Mouse (Mus musculus): ENCODE results near the gene Chrna1. TPM values are rescaled to one million over a fixed set of nuclear protein-coding genes. Genes with fewer than 3 reads are reported as not detected.

Gene Chrna1
- polyA plus RNA-seq, 1 experiment = not detected

DNA sequence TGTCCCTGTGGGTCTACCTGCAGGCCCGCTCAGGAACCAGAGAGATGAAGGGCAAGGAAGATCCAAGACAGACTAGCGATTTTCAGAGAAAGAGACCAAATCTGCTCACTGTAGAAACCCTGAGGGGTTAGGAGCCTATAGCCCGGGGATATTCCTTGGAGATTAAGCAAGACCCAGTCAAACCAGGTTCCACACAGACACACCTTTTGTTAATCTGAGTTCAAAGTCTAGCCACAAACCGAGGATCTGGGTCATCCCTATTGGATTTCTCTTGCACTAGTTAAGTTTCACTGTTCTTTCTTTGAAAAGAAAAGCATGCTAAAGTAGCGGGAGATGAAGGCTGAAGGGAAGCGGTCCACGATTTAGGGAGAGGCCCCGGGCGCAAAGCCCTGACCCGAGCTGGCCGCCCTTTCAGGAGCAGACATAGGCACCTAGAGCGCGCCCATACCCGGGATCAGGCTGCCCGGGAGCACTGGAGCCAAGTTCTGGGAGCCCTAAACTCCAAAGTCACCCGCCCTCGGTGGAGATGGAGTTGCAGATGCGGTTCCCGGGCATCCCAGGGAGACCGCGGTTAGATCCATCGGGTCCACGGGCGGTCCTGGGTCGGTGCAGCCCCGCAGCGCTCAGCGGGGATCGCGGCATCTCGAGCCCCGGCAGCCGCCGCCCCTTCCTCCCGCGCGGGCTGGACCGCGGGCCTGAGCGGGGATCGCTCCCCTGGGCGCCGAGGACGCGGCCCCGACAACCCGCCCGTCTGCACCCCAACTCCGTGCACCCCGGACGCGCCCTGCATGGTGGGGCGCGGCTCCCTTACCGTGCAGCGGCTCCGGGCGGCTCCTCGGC lies 51.4 kb downstream of the Chrna1 start:
- H3K4me3 ChIP-seq (ENCODE audit: low read depth, low read length) = peak overlapping the region; percentile 72
- peak overlapping the region; percentile 98 for H3K9ac ChIP-seq (ENCODE audit: low read depth, poor library complexity, severe bottlenecking)
- H3K36me3 ChIP-seq (ENCODE audit: control insufficient read depth, insufficient read depth, low read length, poor library complexity, severe bottlenecking) = no peaks in the 10 kb centered on the region
- H3K27me3 ChIP-seq (ENCODE audit: control insufficient read depth, insufficient read depth, low read length, poor library complexity, severe bottlenecking) = no peaks in the 10 kb centered on the region
- TF ChIP-seq CTCF (IDR thresholded peaks at IDR 0.05; ENCODE audit: low read depth, low read length) (no peak), EP300 (IDR thresholded peaks at IDR 0.05; ENCODE audit: insufficient read depth, low read depth, low read length) (no peak), POLR2A (IDR thresholded peaks at IDR 0.05; ENCODE audit: insufficient read depth, low read length) (no peak)
- no peaks in the 10 kb centered on the region for H3K4me1 ChIP-seq (ENCODE audit: control insufficient read depth, insufficient read depth, low read length)
- no peaks in the 10 kb centered on the region for H3K9me3 ChIP-seq (replicated peaks; ENCODE audit: control insufficient read depth, insufficient read depth, low read length, poor library complexity, severe bottlenecking)
- no peak overlapping the region for H3K27ac ChIP-seq (ENCODE audit: insufficient read depth, low read length)

DNA sequence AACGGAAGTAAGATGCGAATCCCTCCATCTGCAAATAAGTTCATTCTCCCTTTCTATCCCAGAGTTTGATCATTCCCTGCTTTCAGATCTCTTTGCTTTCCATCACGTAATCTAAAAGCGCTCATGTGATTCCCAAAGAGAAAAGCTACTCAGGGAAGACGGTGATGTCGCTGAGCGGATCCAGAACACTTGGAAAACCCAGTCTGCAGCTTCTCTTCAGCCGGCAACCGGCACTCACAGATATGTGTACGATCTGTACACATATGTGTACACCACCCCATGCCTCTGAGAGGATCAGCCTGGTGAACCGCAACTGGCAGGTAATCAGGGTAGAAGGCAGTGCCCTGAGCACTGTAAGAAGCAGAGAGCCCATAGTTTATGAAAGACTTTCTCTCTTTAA lies 52.2 kb downstream of the Chrna1 start:
- Histone ChIP-seq H3K9me3 (replicated peaks; ENCODE audit: control insufficient read depth, insufficient read depth, low read length, poor library complexity, severe bottlenecking) (no peaks in the 10 kb centered on the region), H3K27ac (ENCODE audit: insufficient read depth, low read length) (no peak overlapping the region), H3K4me3 (ENCODE audit: low read depth, low read length) (no peak overlapping the region), H3K4me1 (ENCODE audit: control insufficient read depth, insufficient read depth, low read length) (no peaks in the 10 kb centered on the region), H3K9ac (ENCODE audit: low read depth, poor library complexity, severe bottlenecking) (no peak overlapping the region; the same call in 1 of the 2 replicates), H3K36me3 (ENCODE audit: control insufficient read depth, insufficient read depth, low read length, poor library complexity, severe bottlenecking) (no peaks in the 10 kb centered on the region), H3K27me3 (ENCODE audit: control insufficient read depth, insufficient read depth, low read length, poor library complexity, severe bottlenecking) (no peaks in the 10 kb centered on the region)
- TF ChIP-seq POLR2A (IDR thresholded peaks at IDR 0.05; ENCODE audit: insufficient read depth, low read length) (no peak), CTCF (IDR thresholded peaks at IDR 0.05; ENCODE audit: low read depth, low read length) (no peak)

- H3K27ac ChIP-seq (ENCODE audit: insufficient read depth, low read length) = no peak overlapping the region
- TF ChIP-seq CTCF (IDR thresholded peaks at IDR 0.05; ENCODE audit: low read depth, low read length) = no peak
- no peak for TF ChIP-seq POLR2A (IDR thresholded peaks at IDR 0.05; ENCODE audit: insufficient read depth, low read length)
- no peak for TF ChIP-seq EP300 (IDR thresholded peaks at IDR 0.05; ENCODE audit: insufficient read depth, low read depth, low read length)
- no peaks in the 10 kb centered on the region for H3K4me1 ChIP-seq (ENCODE audit: control insufficient read depth, insufficient read depth, low read length)
- H3K9me3 ChIP-seq (replicated peaks; ENCODE audit: control insufficient read depth, insufficient read depth, low read length, poor library complexity, severe bottlenecking) = no peaks in the 10 kb centered on the region
- no peaks in the 10 kb centered on the region for H3K36me3 ChIP-seq (ENCODE audit: control insufficient read depth, insufficient read depth, low read length, poor library complexity, severe bottlenecking)
- H3K9ac ChIP-seq (ENCODE audit: low read depth, poor library complexity, severe bottlenecking) = no peak overlapping the region
- H3K27me3 ChIP-seq (ENCODE audit: control insufficient read depth, insufficient read depth, low read length, poor library complexity, severe bottlenecking) = no peaks in the 10 kb centered on the region
- H3K4me3 ChIP-seq (ENCODE audit: low read depth, low read length) = no peak overlapping the region
These were observed 53.4 kb downstream of the Chrna1 start for GRCm38 (mm10) chr2:73526691-73527090.

DNA sequence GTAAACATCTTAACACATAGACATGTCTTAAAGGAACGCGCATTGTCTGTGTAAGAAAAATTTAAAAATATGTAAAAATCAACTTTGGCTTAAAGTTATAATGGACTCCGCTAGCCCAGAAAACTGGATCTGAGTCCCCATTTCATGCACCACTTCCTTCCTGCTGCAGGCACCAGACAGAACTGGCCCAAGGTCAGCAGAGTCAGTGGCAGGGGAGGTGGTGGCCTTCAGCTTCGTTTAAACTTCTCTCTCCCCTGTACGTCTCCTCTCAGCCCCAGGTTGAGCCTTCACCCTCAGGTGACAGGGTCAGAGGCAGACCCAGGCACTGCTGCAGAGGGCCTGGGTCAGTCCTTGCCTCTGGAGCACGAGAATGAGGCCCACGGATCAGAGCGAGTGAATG lies 57.2 kb downstream of the Chrna1 start:
- Histone ChIP-seq H3K27ac (ENCODE audit: insufficient read depth, low read length) (no peak overlapping the region), H3K4me1 (ENCODE audit: control insufficient read depth, insufficient read depth, low read length) (no peaks in the 10 kb centered on the region), H3K27me3 (ENCODE audit: control insufficient read depth, insufficient read depth, low read length, poor library complexity, severe bottlenecking) (no peaks in the 10 kb centered on the region), H3K36me3 (ENCODE audit: control insufficient read depth, insufficient read depth, low read length, poor library complexity, severe bottlenecking) (no peaks in the 10 kb centered on the region), H3K4me3 (ENCODE audit: low read depth, low read length) (no peak overlapping the region), H3K9me3 (replicated peaks; ENCODE audit: control insufficient read depth, insufficient read depth, low read length, poor library complexity, severe bottlenecking) (no peaks in the 10 kb centered on the region), H3K9ac (ENCODE audit: low read depth, poor library complexity, severe bottlenecking) (no peak overlapping the region)
- TF ChIP-seq POLR2A (IDR thresholded peaks at IDR 0.05; ENCODE audit: insufficient read depth, low read length) = no peak
- TF ChIP-seq CTCF (IDR thresholded peaks at IDR 0.05; ENCODE audit: low read depth, low read length) = no peak
- TF ChIP-seq EP300 (IDR thresholded peaks at IDR 0.05; ENCODE audit: insufficient read depth, low read depth, low read length) = no peak

GRCm38 (mm10) chr2:73522336-73522735 lies 57.8 kb downstream of the Chrna1 start:
- Histone ChIP-seq H3K36me3 (ENCODE audit: control insufficient read depth, insufficient read depth, low read length, poor library complexity, severe bottlenecking) (no peaks in the 10 kb centered on the region), H3K4me3 (ENCODE audit: low read depth, low read length) (no peak overlapping the region), H3K27me3 (ENCODE audit: control insufficient read depth, insufficient read depth, low read length, poor library complexity, severe bottlenecking) (no peaks in the 10 kb centered on the region), H3K4me1 (ENCODE audit: control insufficient read depth, insufficient read depth, low read length) (no peaks in the 10 kb centered on the region), H3K27ac (ENCODE audit: insufficient read depth, low read length) (no peak overlapping the region), H3K9ac (ENCODE audit: low read depth, poor library complexity, severe bottlenecking) (no peak overlapping the region), H3K9me3 (replicated peaks; ENCODE audit: control insufficient read depth, insufficient read depth, low read length, poor library complexity, severe bottlenecking) (no peaks in the 10 kb centered on the region)
- no peak for TF ChIP-seq CTCF (IDR thresholded peaks at IDR 0.05; ENCODE audit: low read depth, low read length)
- no peak for TF ChIP-seq EP300 (IDR thresholded peaks at IDR 0.05; ENCODE audit: insufficient read depth, low read depth, low read length)
- TF ChIP-seq POLR2A (IDR thresholded peaks at IDR 0.05; ENCODE audit: insufficient read depth, low read length) = no peak

GRCm38 (mm10) chr2:73521737-73522136 lies 58.4 kb downstream of the Chrna1 start:
- Histone ChIP-seq H3K9me3 (replicated peaks; ENCODE audit: control insufficient read depth, insufficient read depth, low read length, poor library complexity, severe bottlenecking) (no peaks in the 10 kb centered on the region), H3K27me3 (ENCODE audit: control insufficient read depth, insufficient read depth, low read length, poor library complexity, severe bottlenecking) (no peaks in the 10 kb centered on the region), H3K4me3 (ENCODE audit: low read depth, low read length) (no peak overlapping the region), H3K4me1 (ENCODE audit: control insufficient read depth, insufficient read depth, low read length) (no peaks in the 10 kb centered on the region), H3K27ac (ENCODE audit: insufficient read depth, low read length) (no peak overlapping the region), H3K9ac (ENCODE audit: low read depth, poor library complexity, severe bottlenecking) (no peak overlapping the region), H3K36me3 (ENCODE audit: control insufficient read depth, insufficient read depth, low read length, poor library complexity, severe bottlenecking) (no peaks in the 10 kb centered on the region)
- TF ChIP-seq EP300 (IDR thresholded peaks at IDR 0.05; ENCODE audit: insufficient read depth, low read depth, low read length) = no peak
- no peak for TF ChIP-seq CTCF (IDR thresholded peaks at IDR 0.05; ENCODE audit: low read depth, low read length)
- no peak for TF ChIP-seq POLR2A (IDR thresholded peaks at IDR 0.05; ENCODE audit: insufficient read depth, low read length)
